Comparison of ENCODE assay signal across 8 mouse cellular contexts in genomic region chr17:23192453-23193379, GRCm38 (mm10). TPM values are rescaled to one million over a fixed set of nuclear protein-coding genes. Genes with fewer than 3 reads are reported as not detected.
DNase-seq lines count a peak whose midpoint lies in the region; ATAC-seq and TF ChIP-seq lines count a peak whose summit lies in the region.

Zfp40 (minus strand) TSS chr17:23193252.

- H3K4me2 ChIP-seq in lung, postnatal 0 days (replicated peaks; ENCODE audit: low read depth, low read length) = peak within 1 kb of the TSS; percentile 67

- H3K4me1 ChIP-seq in hindbrain, embryonic 10.5 days (replicated peaks) = peaks cover 7% of the 10 kb centered on the region
- no peaks in the 10 kb centered on the region for H3K4me1 ChIP-seq in lung, postnatal 0 days (ENCODE audit: insufficient read depth, low read depth, low read length)

- DNase-seq in MN1 (ENCODE audit: low spot score) = peak; percentile 97
- peak; percentile 91 for DNase-seq in cerebellum, adult 9-10 months
- DNase-seq in hindbrain, embryonic 10.5 days (ENCODE audit: low spot score) = peak; percentile 87
- peak; percentile 92 for DNase-seq in layer of hippocampus, adult 9-11 months
- DNase-seq in lung, postnatal 0 days (ENCODE audit: low spot score) = peak; percentile 97
- DNase-seq in ovary, postnatal 14 days (ENCODE audit: low spot score) = peak; percentile 84
- DNase-seq in thymus, postnatal 14 days = peak; percentile 92

- peak; percentile 51 for TF ChIP-seq EP300 in lung, postnatal 0 days (IDR thresholded peaks at IDR 0.05)

- WGBS in hindbrain, embryonic 10.5 days = 6% methylated on average over 27 of the region's 27 CpGs
- WGBS in lung, postnatal 0 days = 2% methylated on average over 27 of the region's 27 CpGs

- peak within 1 kb of the TSS; percentile 50 for H3K9ac ChIP-seq in lung, postnatal 0 days (replicated peaks; ENCODE audit: low read depth)

- peak within 1 kb of the TSS; percentile 92 for H3K27ac ChIP-seq in hindbrain, embryonic 10.5 days
- peak within 1 kb of the TSS; percentile 74 for H3K27ac ChIP-seq in lung, postnatal 0 days (ENCODE audit: low read length)

- peaks cover 18% of the 10 kb centered on the region for H3K36me3 ChIP-seq in hindbrain, embryonic 10.5 days
- H3K36me3 ChIP-seq in lung, postnatal 0 days (ENCODE audit: insufficient read depth, low read length) = no peaks in the 10 kb centered on the region

- H3K9me3 ChIP-seq in hindbrain, embryonic 10.5 days = no peaks in the 10 kb centered on the region
- H3K9me3 ChIP-seq in lung, postnatal 0 days (ENCODE audit: low read length) = no peaks in the 10 kb centered on the region

- peak within 1 kb of the TSS; percentile 75 for H3K4me3 ChIP-seq in hindbrain, embryonic 10.5 days
- peak within 1 kb of the TSS; percentile 66 for H3K4me3 ChIP-seq in lung, postnatal 0 days (ENCODE audit: low read depth, low read length)

- TF ChIP-seq CTCF in lung, postnatal 0 days (IDR thresholded peaks at IDR 0.05) = no peak

- peak; percentile 99 for ATAC-seq in frontal cortex, adult (ENCODE audit: low TSS enrichment)
- ATAC-seq in lung, postnatal 0 days = peak; percentile 100

- H3K27me3 ChIP-seq in hindbrain, embryonic 10.5 days (ENCODE audit: insufficient read depth, poor library complexity, severe bottlenecking) = no peaks in the 10 kb centered on the region
- no peaks in the 10 kb centered on the region for H3K27me3 ChIP-seq in lung, postnatal 0 days (replicated peaks; ENCODE audit: insufficient read depth, low read length)

RNA-seq across cellular contexts. Expression of gene Zfp40, which starts in this region (rescaled TPM):
- 8.7 and 10.3 TPM in 2 replicates for polyA plus RNA-seq in hindbrain, embryonic 10.5 days (2016; fragmentation: Nextera tagmentation; extraction: Ambion mirVana)
- polyA plus RNA-seq in lung, postnatal 0 days (2015; fragmentation: Nextera tagmentation; extraction: Ambion mirVana) = 7.5 and 8.0 TPM in 2 replicates

Comparison
In these comparisons a context has a peak if more than half of its experiments do, and no peak if none do; other contexts are left out.
1. Peak in every context shown above with its lines: DNase-seq, ATAC-seq, H3K4me3 ChIP-seq and H3K27ac ChIP-seq.